Mouse (Mus musculus) CH12.LX (cell line): ENCODE results near the gene Dapk1. TPM values are rescaled to one million over a fixed set of nuclear protein-coding genes. Genes with fewer than 3 reads are reported as not detected.

ENCODE experiments used
- DNase-seq: peaks from one replicate; pipeline ENCODE4 v3.0.0-alpha.2; 2013; ENCODE audit errors: extremely low read depth
- H3K27ac ChIP-seq: 2 replicates; pipeline ENCODE4 v1.5.1; 2012; ENCODE audit warnings: low read depth, mild to moderate bottlenecking, control low read depth, moderate library complexity; ENCODE audit not compliant: insufficient read depth
- H3K27me3 ChIP-seq: replicated peaks from 2 replicates; pipeline ENCODE3; 2012; ENCODE audit warnings: inconsistent platforms
- H3K36me3 ChIP-seq, 2 experiments: replicated peaks in 1 of 2; 2 replicates each; pipeline versions ENCODE3 to v1.6.1; 2012; ENCODE audit warnings: inconsistent platforms in 1 of 2, low read length in 1 of 2, mild to moderate bottlenecking in 1 of 2, mixed read lengths in 1 of 2, moderate library complexity in 1 of 2; ENCODE audit not compliant: control insufficient read depth in 1 of 2, insufficient read depth in 1 of 2
- H3K4me1 ChIP-seq, 2 experiments: 2 replicates each; pipeline ENCODE4 v1.6.1; 2012; ENCODE audit warnings: inconsistent platforms in 1 of 2, moderate library complexity in 1 of 2; ENCODE audit not compliant: insufficient read depth in 2 of 2, control insufficient read depth in 1 of 2
- H3K4me2 ChIP-seq: 2 replicates; pipeline ENCODE4 v1.6.1; 2012; ENCODE audit warnings: low read depth, mild to moderate bottlenecking, control low read depth; ENCODE audit not compliant: poor library complexity, insufficient read depth, severe bottlenecking
- H3K4me3 ChIP-seq, 3 experiments: fragments of 150-350 bp in 1 of 3; sonication (generic) in 1 of 3; replicated peaks in 1 of 3; 2 replicates each; pipeline versions ENCODE3 to v1.5.1; 2011 to 2012; ENCODE audit warnings: low read depth in 2 of 3, low read length in 2 of 3, mild to moderate bottlenecking in 2 of 3, moderate library complexity in 2 of 3, control low read depth in 1 of 3, improper control_type of control experiment in 1 of 3, inconsistent platforms in 1 of 3, mixed read lengths in 1 of 3; ENCODE audit not compliant: poor library complexity in 1 of 3
- H3K79me2 ChIP-seq: replicated peaks from 2 replicates; pipeline ENCODE4 v1.6.1; 2012; ENCODE audit warnings: mild to moderate bottlenecking, moderate library complexity; ENCODE audit not compliant: control insufficient read depth, poor library complexity, insufficient read depth, severe bottlenecking; ENCODE audit errors: extremely low read depth
- H3K9ac ChIP-seq: 2 replicates; pipeline ENCODE4 v1.6.1; 2012; ENCODE audit warnings: low read depth, mild to moderate bottlenecking, control low read depth, moderate library complexity; ENCODE audit not compliant: insufficient read depth
- H3K9me3 ChIP-seq: replicated peaks from 2 replicates; pipeline ENCODE3; 2012; ENCODE audit warnings: low read length, inconsistent platforms, mixed read lengths
- CHD1 ChIP-seq: IDR thresholded peaks from 2 replicates; pipeline ENCODE4 v1.6.1; 2012; ENCODE audit warnings: low read depth, low read length, improper control_type of control experiment, inconsistent platforms
- CTCF ChIP-seq, 2 experiments: IDR thresholded peaks in 1 of 2; conservative IDR thresholded peaks in 1 of 2; 2 replicates each; pipeline ENCODE4 v1.5.1; 2011 to 2012; ENCODE audit warnings: low read depth in 2 of 2, low read length in 2 of 2, improper control_type of control experiment in 1 of 2, inconsistent platforms in 1 of 2, mild to moderate bottlenecking in 1 of 2, moderate library complexity in 1 of 2
- E2F4 ChIP-seq: IDR thresholded peaks from 2 replicates; pipeline ENCODE4 v1.6.1; 2011; ENCODE audit warnings: low read depth, low read length, improper control_type of control experiment; ENCODE audit not compliant: insufficient replicate concordance
- ELF1 ChIP-seq: IDR thresholded peaks from 2 replicates; pipeline ENCODE4 v1.6.1; 2014; ENCODE audit warnings: low read depth, mild to moderate bottlenecking, inconsistent platforms, low read length, improper control_type of control experiment
- EP300 ChIP-seq: IDR thresholded peaks from 2 replicates; pipeline ENCODE4 v1.6.1; 2011; ENCODE audit warnings: low read length, improper control_type of control experiment
- ETS1 ChIP-seq: conservative IDR thresholded peaks from 2 replicates; pipeline ENCODE4 v1.6.1; 2012; ENCODE audit warnings: low read depth, mild to moderate bottlenecking, inconsistent platforms, low read length, improper control_type of control experiment, moderate library complexity
- GABPA ChIP-seq: IDR thresholded peaks from 2 replicates; pipeline ENCODE4 v1.6.1; 2012; ENCODE audit warnings: low read depth, low read length, improper control_type of control experiment, inconsistent platforms; ENCODE audit not compliant: insufficient replicate concordance
- HCFC1 ChIP-seq: IDR thresholded peaks from 2 replicates; pipeline ENCODE4 v1.6.1; 2012; ENCODE audit warnings: low read depth, mild to moderate bottlenecking, inconsistent platforms, low read length, improper control_type of control experiment
- JUND ChIP-seq: conservative IDR thresholded peaks from 2 replicates; pipeline ENCODE4 v1.6.1; 2011; ENCODE audit warnings: low read depth, low read length, improper control_type of control experiment
- MAFK ChIP-seq: IDR thresholded peaks from 2 replicates; pipeline ENCODE4 v1.6.1; 2011; ENCODE audit warnings: low read length, improper control_type of control experiment; ENCODE audit not compliant: insufficient replicate concordance
- MAZ ChIP-seq: IDR thresholded peaks from 2 replicates; pipeline ENCODE4 v1.6.1; 2012; ENCODE audit warnings: low read depth, mild to moderate bottlenecking, inconsistent platforms, low read length, improper control_type of control experiment, moderate library complexity
- MXI1 ChIP-seq: IDR thresholded peaks from 2 replicates; pipeline ENCODE4 v1.6.1; 2011; ENCODE audit warnings: mild to moderate bottlenecking, low read depth, low read length, improper control_type of control experiment
- NRF1 ChIP-seq: IDR thresholded peaks from 2 replicates; pipeline ENCODE4 v1.6.1; 2014; ENCODE audit warnings: low read depth, mild to moderate bottlenecking, inconsistent platforms, low read length, improper control_type of control experiment, moderate library complexity
- PAX5 ChIP-seq: IDR thresholded peaks from 2 replicates; pipeline ENCODE4 v1.6.1; 2012; ENCODE audit warnings: low read length, inconsistent platforms, mixed read lengths
- POLR2A ChIP-seq: IDR thresholded peaks from 2 replicates; pipeline ENCODE4 v1.6.1; 2011; ENCODE audit warnings: low read depth, mild to moderate bottlenecking, improper control_type of control experiment, low read length
- RCOR1 ChIP-seq: conservative IDR thresholded peaks from 2 replicates; pipeline ENCODE4 v1.6.1; 2012; ENCODE audit warnings: low read depth, mild to moderate bottlenecking, inconsistent platforms, low read length, improper control_type of control experiment
- SIN3A ChIP-seq: IDR thresholded peaks from 2 replicates; pipeline ENCODE4 v1.6.1; 2012; ENCODE audit warnings: low read length, improper control_type of control experiment, inconsistent platforms
- SMC3 ChIP-seq: IDR thresholded peaks from 2 replicates; pipeline ENCODE4 v1.6.1; 2011; ENCODE audit warnings: low read depth, low read length, improper control_type of control experiment
- TCF12 ChIP-seq: IDR thresholded peaks from 2 replicates; pipeline ENCODE4 v1.6.1; 2014; ENCODE audit warnings: low read depth, mild to moderate bottlenecking, inconsistent platforms, low read length, improper control_type of control experiment
- USF2 ChIP-seq: conservative IDR thresholded peaks from 2 replicates; pipeline ENCODE4 v1.6.1; 2011; ENCODE audit warnings: low read depth, low read length, improper control_type of control experiment
- ZKSCAN1 ChIP-seq: IDR thresholded peaks from 2 replicates; pipeline ENCODE4 v1.6.1; 2012; ENCODE audit warnings: low read depth, inconsistent platforms, low read length, improper control_type of control experiment, borderline replicate concordance
- dilution Hi-C: fragments of 300-500 bp; cut with MboI; formaldehyde crosslinking; loops from 2 replicates; pipeline ENCODE4 v1.14.3; 2020; ENCODE audit warnings: low sequenced_read_pairs; ENCODE audit not compliant: extremely low pct_unique_long_range_greater_than_20kb, extremely low pct_ligation_motif_present
- in situ Hi-C: fragments of 300-500 bp; cut with MboI; formaldehyde crosslinking; loops from 3 replicates; pipeline ENCODE4 v1.14.3; 2019; ENCODE audit warnings: low sequenced_read_pairs, low pct_ligation_motif_present, low pct_unique_long_range_greater_than_20kb, mixed read lengths
- polyA plus RNA-seq: library from polyadenylated mRNA; unstranded; fragments of >175 nt; gene quantifications from 2 replicates; pipeline ENCODE4 v1.2.1, GENCODE M21; 2012; ENCODE audit warnings: low read depth; ENCODE audit not compliant: insufficient read length
- total RNA-seq, 2 experiments: library from RNA; depleted of rRNA; stranded (reverse); fragments of 300-350 nt in 1 of 2; fragments of >200 nt in 1 of 2; gene quantifications; 2 replicates each; pipeline ENCODE4 v1.2.3; 2012 to 2014

The Dapk1 gene
- total and polyA plus RNA-seq, 3 experiments, result not detected

- dilution Hi-C loops, result no loop called here
- Histone ChIP-seq H3K27ac (no peak overlapping the region), H3K4me3 (no peak overlapping the region), H3K9me3 (peaks cover 75% of the 10 kb centered on the region), H3K4me2 (no peak overlapping the region), H3K36me3 (no peaks in the 10 kb centered on the region), H3K9ac (no peak overlapping the region), H3K79me2 (no peaks in the 10 kb centered on the region), H3K4me1 (no peaks in the 10 kb centered on the region), H3K27me3 (no peaks in the 10 kb centered on the region)
- no peak for DNase-seq
- in situ Hi-C loops, result no loop called here
- TF ChIP-seq MAFK (no peak), CHD1 (no peak), MXI1 (no peak), GABPA (no peak), SIN3A (no peak), EP300 (no peak), E2F4 (no peak)
- TF ChIP-seq, all 38 proteins: peak for 0
Observed at GRCm38 (mm10) chr13:60635636-60636035, 33.9 kb downstream of the Dapk1 start.

GRCm38 (mm10) chr13:60639482-60640055 lies 37.8 kb downstream of the Dapk1 start:
- Histone ChIP-seq H3K9me3 (peaks cover 73% of the 10 kb centered on the region), H3K9ac (no peak overlapping the region), H3K4me2 (no peak overlapping the region), H3K79me2 (no peaks in the 10 kb centered on the region), H3K36me3 (no peaks in the 10 kb centered on the region), H3K4me1 (no peaks in the 10 kb centered on the region), H3K4me3 (no peak overlapping the region), H3K27me3 (no peaks in the 10 kb centered on the region), H3K27ac (no peak overlapping the region)
- no peak for DNase-seq
- TF ChIP-seq ELF1 (no peak), EP300 (no peak), NRF1 (no peak), HCFC1 (no peak), TCF12 (no peak), MAZ (no peak), SMC3 (no peak), SIN3A (no peak), PAX5 (no peak), JUND (no peak), ZKSCAN1 (no peak), MXI1 (no peak), POLR2A (no peak), RCOR1 (no peak), ETS1 (no peak), USF2 (no peak), CTCF (conservative IDR thresholded peaks at IDR 0.05 in 1 of 2, IDR thresholded peaks at IDR 0.05 in 1 of 2; ENCODE audit: low read depth in 2 of 2, low read length in 2 of 2) (no peak)
- in situ Hi-C loops (no loop called here), dilution Hi-C loops (no loop called here)
